Mouse (Mus musculus) left cerebral cortex, postnatal 14 days (tissue): ENCODE measurements around the gene Anks1. TPM values are rescaled to one million over a fixed set of nuclear protein-coding genes. Genes with fewer than 3 reads are reported as not detected.

Experiments used
- DNase-seq, 2 experiments: peaks; one replicate each; pipeline ENCODE4 v3.0.0; 2021 to 2022; ENCODE audit warnings: low spot score in 2 of 2, mixed read lengths in 1 of 2
- intact Hi-C: fragments of 180-260 bp; cut with DNase I; formaldehyde crosslinking; loops from one replicate; pipeline ENCODE4 v1.15.1; 2025
- total RNA-seq, 2 experiments: library from RNA; stranded (reverse); gene quantifications; 2 replicates each; pipeline ENCODE4 v1.2.3; 2021

Anks1 gene
- total RNA-seq, 2 experiments from 2014 or later: 33.4 to 40.6 TPM

DNA sequence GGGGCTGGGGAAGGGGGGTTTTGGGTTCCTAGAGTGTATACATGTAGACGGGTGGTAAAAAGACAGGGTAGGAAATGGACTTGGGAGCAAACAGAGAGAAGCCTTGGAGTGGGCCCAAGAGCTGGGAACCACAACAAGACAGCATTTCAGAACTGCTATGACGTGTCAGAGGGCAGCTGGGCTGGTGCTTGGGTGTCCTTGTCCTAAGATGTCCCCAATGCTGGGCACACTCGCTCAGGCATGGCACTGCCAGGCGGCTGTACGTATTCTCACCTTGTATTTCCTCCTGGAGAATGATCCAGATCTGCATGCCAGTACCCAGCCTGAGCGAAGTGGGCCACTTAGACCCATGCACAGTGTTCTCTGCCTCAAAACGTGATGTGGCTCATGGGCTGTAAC, 100.6 kb downstream of the Anks1 start:
- intact Hi-C loops: loop anchor here (5.0 kb wide), 1 partner anchor 33 kb away; no protein-coding TSS in a partner anchor
- DNase-seq: no peak

GRCm38 (mm10) chr17:28010925-28011324, 101.8 kb downstream of the Anks1 start:
- DNase-seq: no peak
- intact Hi-C loops: no loop called here

- intact Hi-C loops: no loop called here
- DNase-seq: no peak
Observed at GRCm38 (mm10) chr17:28012851-28013250, 103.7 kb downstream of the Anks1 start.

- intact Hi-C loops: no loop called here
- peak; percentile 62 to 72 for DNase-seq
Observed at GRCm38 (mm10) chr17:28013259-28013875, 104.3 kb downstream of the Anks1 start.

GRCm38 (mm10) chr17:28014449-28014848, 105.3 kb downstream of the Anks1 start:
- no peak for DNase-seq
- intact Hi-C loops: no loop called here

- no peak for DNase-seq
- intact Hi-C loops: no loop called here
Observed at GRCm38 (mm10) chr17:28015068-28015730, 106.1 kb downstream of the Anks1 start.

DNA sequence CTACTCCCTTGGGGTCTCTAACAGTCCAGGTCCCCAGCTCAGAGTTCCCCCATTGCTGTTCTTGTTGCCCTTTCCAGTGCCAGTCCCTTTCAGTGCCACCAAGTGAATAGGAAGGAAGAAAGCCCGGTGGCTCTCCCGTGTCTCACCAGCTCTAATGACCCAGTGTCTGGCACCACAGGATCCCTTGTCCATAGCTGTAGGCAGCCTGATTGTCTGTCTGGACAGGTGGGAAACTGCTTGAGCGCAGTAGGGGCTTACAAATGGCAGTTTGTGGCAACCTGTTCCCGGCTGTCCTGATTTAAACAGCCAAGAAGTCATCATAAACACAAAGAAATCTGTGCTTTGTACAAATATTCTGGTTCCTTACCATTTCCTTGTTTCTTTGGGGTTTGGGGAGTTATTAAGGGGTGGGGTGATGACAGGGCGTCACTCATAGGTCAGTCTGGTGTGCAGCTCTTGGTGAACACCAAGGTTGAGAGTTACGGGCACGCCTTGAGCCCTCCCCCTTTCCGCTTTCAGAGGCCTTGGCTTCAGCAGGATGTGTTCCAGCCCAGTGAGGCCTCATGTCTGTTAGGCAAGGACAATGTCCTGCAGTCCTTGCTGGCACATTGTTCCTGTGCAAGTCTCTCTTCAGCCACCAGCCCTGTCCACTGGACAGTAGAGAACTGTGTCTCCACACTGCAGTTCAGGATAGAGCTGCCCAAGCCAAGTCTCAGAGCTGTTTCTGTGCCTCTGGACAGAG, 107.1 kb downstream of the Anks1 start:
- intact Hi-C loops: no loop called here
- no peak for DNase-seq

DNA sequence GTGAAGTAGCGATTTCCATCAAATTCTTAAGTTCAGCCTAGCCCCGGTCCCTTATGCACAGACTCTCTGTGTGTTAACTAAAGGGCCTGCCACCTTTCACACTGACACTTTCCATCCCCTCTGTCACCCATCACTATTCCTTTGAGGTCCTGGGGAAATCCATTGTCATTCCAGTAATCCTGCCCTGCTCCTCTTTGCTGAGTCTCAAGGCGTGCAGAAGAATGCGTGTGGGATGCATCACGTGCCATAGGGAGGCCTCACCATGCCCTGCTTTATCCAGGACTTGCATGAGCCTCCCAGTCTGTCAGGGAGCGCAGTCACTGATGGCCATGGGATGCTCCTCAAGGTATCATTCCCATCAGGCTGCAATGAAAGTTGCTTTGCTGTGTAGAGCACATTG, 109.2 kb downstream of the Anks1 start:
- intact Hi-C loops: no loop called here

GRCm38 (mm10) chr17:28018776-28019175, 109.7 kb downstream of the Anks1 start:
- no peak for DNase-seq
- intact Hi-C loops: no loop called here

More for the DNA sequence above, 109.2 kb downstream of the Anks1 start:
- no peak for DNase-seq

DNA sequence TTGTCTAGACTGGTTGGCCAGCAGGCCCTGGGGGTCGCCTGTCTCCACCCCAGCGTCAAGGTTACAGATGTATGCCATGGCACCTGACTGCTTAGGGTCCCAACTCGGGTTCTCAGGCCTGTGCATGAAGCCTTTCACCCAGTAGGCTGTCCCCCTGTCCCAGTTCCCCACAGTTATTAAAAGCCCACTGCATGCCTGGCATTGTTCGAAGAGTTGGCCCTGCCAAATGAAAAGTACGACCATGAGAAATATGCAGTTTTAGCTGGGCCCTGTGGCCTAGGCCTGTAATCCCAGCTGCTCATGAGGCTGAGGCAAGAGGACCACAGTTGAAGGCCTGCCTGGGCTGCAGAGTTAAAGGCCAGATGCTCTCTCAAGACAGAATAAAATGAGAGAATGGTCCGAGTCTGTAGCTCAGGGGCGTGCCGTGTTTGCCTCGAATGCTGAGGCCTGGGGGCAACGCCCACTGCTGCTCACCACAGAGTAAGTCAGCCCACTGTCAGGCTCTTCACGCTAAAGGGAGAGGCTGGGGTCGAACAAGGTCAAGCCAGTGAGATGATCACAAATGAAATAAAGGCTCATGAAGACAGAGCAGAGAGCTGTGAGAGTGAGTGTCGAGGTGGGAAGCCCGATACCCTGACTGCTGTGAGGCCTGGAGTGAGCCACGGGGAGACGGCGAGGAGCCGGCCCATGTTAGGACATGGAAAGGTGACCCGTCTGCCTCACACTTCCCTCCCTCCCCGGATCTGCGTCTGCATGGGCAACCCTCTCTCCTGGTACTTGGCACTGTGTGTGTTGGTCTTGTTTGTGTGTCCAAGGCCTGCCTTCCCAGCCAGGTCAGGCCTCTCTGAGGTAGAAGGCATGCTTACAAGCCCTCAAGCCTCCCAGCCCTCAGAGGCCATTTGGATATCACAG, 110.9 kb downstream of the Anks1 start:
- no peak for DNase-seq
- intact Hi-C loops: no loop called here

DNA sequence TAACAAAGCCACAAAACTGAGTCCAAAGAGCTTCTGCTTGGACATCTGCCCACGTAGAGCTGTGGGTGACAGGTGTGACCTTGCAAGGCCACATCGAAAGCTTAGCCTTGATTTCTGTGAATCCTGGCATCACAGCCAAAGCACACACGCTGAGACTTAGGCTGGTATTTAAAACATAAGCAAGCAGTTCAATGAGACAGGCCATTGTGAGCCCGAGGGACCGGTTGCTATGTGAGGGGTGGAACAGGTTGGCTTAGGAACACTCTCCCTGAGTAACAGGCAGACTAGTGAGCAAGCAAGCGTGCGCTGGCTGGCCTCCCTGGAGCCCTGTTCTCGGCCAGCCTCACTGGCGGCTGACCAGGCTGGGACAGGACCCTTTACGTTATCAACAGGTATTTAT, 112.8 kb downstream of the Anks1 start:
- intact Hi-C loops: no loop called here
- no peak for DNase-seq

- DNase-seq: peak in 1 of 2 experiments; percentile 75
- intact Hi-C loops: no loop called here
Observed at GRCm38 (mm10) chr17:28022854-28023655, 113.9 kb downstream of the Anks1 start.

GRCm38 (mm10) chr17:28025541-28025961, 116.4 kb downstream of the Anks1 start:
- intact Hi-C loops: no loop called here
- no peak for DNase-seq

DNA sequence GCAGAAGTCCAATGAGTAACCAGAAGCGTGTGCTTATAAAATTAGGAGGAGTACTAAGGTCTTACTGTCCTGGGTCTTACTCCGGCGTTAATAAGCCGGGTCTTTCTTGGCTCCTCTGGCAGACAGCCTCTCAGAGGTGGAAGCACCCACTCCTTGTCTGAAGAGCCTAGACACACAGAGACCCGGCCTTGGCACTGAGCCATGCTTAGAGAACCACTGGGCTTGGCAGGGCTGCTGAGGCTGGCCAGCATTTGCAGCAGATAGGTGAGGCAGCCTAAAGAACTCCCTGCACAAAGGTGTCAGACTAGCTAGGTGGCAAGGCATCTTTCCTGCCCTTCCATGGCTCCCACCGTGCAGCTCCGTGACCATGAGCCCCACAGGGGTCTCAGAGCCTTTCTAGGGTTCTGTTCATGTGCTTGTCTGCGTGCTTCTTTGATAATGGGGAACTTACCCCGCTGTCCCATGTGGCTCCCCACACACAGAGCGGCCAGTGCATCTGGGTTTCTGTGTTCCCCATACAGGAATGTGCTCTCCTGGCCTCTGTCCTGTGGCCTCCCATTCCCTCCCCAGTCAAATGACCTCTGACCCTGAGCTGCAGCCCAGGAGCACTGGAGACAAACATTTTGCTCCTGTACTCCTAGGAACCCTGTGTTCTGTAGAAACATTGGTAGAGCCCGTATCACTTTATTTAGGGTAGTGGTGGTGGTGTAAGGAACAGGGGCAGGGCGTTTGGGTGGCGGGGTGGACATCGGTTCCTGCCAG, 117.2 kb downstream of the Anks1 start:
- DNase-seq: peak in 1 of 2 experiments; percentile 56
- intact Hi-C loops: no loop called here

DNA sequence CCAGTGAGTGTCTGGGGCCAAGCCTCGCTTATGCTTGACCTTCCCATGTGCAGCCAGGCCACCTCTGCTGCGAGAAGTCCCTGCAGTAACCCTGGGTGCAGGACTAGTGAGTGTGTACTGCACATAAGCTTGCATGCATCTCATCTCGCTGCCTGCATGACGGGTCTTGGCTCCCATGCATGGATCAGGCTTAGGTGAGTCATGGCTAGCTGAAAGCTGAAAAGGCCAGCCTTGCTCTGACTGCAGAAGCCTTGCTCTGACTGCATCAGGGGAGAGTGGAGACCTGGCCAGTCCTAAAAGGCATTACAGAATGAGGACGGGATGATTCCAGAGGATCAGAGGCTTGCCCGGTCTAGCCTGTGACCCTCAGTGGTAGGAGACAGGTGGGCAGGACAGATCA, 118.1 kb downstream of the Anks1 start:
- DNase-seq: no peak
- intact Hi-C loops: no loop called here

DNA sequence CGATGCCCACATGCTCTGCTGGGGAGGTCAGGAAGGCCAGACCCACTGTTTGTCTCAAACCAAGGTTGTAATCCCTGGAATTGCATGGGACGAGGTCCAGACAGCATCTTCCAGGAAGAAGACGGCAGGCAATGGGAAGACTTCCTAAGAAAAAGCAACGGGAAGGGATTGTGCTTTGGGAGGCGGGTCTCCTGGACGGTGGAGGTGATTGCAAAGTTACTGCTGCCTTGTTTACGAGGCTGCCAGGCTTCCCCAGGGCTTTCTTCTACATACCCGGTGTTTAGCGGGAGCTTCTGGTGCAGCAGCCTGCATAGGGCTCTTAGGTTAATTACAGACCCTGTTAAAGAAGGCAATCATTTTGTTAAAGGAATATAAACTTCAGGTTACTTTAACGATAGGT, 119.1 kb downstream of the Anks1 start:
- intact Hi-C loops: no loop called here

DNA sequence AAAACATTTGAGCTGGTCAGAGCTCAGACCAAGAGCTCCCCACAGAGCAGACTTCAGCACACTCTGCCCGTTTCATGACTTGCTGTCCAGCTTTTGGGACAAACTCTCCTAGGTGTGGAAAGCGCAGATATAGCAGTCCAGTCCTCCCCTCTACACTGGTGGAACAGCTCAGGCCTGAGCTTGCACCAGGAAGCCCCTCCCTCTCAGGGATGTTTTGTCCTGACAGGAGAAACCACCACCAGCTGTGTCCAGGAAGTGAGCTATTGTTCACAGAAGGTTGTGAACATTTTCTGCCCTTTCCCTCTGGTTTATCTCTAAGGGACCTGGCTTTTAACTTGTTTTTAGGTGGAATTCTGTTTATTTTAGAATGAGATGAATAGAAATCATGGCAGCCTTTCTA, 120.2 kb downstream of the Anks1 start:
- intact Hi-C loops: no loop called here

More for the DNA sequence above, 119.1 kb downstream of the Anks1 start:
- DNase-seq: no peak

GRCm38 (mm10) chr17:28030446-28030845, 121.3 kb downstream of the Anks1 start:
- peak; percentile 64 to 72 for DNase-seq
- intact Hi-C loops: no loop called here

More for the DNA sequence above, 120.2 kb downstream of the Anks1 start:
- no peak for DNase-seq
